Mouse (Mus musculus): ENCODE data around the gene Kirrel3.

Kirrel3 gene

DNA sequence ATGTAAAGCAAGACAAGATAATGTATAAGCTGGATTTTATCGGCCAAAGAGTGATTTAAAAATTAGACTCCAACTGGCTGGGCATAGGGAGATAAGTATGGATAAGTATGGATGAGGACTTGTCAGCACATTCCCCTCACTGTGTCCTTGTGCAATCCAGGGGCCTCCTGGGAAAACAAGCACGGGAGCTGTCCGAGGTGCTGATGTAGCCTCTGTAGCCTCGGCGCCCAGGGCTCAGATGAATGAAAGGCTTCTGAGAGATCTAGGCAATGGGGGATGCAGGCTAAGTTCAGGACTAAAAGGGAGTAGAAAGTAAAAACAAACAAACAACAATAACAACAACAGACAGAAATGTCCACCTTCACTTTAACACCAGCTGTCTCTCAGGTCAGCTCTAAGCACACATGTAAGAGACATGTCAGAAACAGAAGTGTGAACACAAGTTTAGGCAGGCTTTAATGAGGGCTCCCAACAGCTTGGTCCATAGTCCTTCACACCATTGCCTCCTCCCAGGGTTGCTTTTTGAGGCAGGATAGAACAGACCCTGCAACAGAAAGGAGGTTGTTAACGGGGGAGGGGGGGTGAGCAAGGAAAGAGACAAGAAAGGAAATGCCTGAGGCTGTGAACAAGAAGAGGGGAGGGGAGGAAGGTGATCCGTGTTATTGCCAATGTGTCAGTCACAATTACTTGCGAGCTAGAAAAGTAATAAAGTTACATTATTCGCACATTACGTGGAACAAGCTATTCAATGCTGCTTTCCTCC lies 352.2 kb downstream of the Kirrel3 start:
- no peak for DNase-seq

- no peak for DNase-seq
Observed at GRCm38 (mm10) chr9:34843275-34843965, 357.7 kb downstream of the Kirrel3 start.

DNA sequence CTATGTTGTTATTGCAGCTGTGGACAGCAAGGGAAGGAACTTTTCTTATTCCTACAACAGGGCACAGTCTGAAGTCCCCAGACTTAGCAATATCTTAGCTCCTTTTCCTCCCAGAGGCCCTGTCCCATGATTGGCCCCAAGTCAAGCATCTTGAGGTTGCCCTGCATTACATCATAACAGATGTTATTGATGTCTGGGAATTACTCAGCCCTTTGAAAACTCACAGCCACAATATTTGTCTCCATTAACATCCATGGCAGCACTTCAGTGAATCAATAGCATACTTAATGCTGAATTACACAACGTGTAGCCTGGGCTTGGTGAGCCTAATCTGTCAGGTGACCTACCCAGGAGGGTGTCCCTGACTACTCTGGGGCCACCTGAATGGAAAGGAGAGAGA lies 360.7 kb downstream of the Kirrel3 start:
- no peak for DNase-seq

DNA sequence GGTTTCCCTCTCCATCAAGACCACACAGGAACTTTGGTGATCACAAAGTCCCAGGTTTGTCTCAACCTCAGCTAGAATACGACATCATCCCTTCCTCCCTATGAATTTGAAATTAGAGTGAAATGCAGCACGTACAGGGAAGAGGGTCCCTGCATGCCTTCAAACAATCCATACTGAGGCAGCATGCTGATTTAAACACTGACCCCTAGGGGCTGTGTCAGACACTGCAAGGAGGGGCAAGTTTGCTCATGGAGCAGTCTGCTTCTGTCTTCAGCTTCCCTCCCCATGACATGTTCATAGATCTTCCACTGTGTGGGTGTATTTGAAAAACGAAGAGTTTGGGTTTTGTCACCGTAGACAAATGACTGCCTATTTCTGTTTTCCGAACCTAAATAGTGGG lies 362.0 kb downstream of the Kirrel3 start:
- DNase-seq, result no peak

DNA sequence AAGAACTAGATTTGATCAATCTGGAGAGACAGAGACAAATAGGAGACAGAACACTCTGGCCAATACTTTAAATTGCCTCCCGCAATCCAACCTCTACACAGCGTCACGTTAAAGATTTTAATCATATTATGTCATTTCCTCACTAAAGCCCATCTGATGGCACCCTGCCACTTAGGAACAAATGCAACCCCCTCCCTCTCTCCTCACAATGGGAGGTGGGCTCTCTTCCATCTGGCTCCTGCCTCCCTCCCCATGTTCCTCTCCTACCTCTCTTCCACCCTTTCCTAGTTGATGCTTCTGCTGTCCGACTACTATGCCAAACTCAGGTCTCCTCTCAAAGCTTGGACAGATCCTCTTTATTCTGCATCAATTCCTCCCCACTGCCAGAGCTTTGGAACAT lies 365.4 kb downstream of the Kirrel3 start:
- DNase-seq, result no peak

GRCm38 (mm10) chr9:34857575-34857974 lies 371.9 kb downstream of the Kirrel3 start:
- no peak for DNase-seq

DNA sequence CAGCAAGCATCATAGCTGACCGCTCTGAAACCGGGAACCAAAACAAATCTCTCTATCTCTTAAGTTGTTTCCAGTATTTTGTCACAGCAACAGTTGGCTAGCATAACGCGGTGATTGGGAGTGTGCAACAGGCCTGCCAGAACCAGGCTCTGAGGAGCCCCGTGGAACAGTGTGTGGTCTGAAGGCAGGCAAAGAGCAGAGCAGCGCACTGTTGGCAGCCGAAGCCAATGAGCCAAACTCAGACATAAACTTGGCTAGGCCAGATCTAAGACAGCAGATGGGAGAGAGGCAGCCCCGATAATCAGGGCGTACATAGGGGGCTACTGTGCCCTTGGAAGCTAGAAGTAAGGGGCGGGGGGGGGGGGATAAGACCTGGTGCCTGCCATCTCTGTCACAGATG lies 372.4 kb downstream of the Kirrel3 start:
- DNase-seq, result no peak

- DNase-seq, result no peak
Observed at GRCm38 (mm10) chr9:34860934-34861333, 375.2 kb downstream of the Kirrel3 start.

GRCm38 (mm10) chr9:34861775-34862174 lies 376.1 kb downstream of the Kirrel3 start:
- DNase-seq, result no peak

GRCm38 (mm10) chr9:34865606-34866005 lies 379.9 kb downstream of the Kirrel3 start:
- DNase-seq, result no peak

GRCm38 (mm10) chr9:34871316-34871966 lies 385.7 kb downstream of the Kirrel3 start:
- no peak for DNase-seq

GRCm38 (mm10) chr9:34875238-34875637 lies 389.5 kb downstream of the Kirrel3 start:
- no peak for DNase-seq

GRCm38 (mm10) chr9:34877186-34877585 lies 391.5 kb downstream of the Kirrel3 start:
- no peak for DNase-seq

DNA sequence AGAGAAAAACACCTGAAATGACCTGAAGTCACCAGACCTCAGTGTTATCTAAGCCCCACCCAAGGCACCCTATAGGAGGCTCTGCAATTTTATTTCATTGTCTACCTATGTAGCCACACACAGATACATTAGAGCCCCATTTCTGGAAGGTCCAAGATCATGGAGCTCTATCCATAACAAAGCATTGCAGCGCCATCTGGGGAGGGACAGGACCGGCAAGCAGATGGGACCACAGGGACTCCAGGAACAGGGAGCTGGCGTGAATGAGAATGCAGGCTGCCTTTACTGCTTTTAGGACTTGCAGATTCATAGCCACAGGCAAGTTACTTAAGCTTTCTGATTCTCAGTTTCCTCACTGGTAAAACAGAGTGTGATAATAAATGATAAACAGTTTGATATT lies 392.1 kb downstream of the Kirrel3 start:
- no peak for DNase-seq

DNA sequence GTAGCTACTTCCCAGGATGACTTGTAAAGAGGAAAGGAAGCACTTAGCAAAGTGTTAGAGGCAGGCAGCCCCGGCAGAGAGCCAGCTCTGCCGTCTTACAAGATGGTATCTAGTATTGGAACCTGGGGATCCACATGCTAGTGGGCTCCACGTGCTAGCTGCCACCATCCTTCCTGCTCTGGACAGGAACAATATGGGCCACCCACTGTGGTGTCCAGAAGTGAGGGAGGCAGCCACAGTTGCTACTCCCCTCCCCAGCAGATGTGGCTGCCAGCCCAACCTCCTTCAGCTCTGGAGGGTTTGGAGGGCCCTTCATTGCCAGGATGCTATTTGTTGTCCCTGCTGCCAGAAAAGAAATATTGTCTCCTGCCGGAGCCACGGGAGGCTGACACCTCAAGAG lies 396.1 kb downstream of the Kirrel3 start:
- DNase-seq, result no peak

DNA sequence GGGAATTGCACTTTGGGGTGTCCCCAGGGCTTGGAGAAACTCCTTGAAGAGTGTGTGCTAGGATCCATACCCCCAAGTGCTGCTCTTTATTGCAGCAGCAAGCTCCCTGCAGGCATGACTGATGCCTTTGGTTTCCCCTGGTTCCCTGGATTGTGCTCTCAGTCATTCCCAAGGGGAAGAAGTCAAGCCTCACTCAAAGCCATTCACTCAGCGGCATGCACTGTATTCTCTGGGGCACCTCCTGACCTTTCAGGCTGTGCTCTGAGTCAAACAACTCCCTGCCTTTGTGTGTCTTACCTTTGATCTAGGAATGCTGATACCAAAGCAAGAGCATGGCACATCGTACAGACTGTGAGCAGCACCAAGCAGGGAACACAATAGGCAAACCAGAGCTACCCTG lies 396.5 kb downstream of the Kirrel3 start:
- DNase-seq, result no peak

DNA sequence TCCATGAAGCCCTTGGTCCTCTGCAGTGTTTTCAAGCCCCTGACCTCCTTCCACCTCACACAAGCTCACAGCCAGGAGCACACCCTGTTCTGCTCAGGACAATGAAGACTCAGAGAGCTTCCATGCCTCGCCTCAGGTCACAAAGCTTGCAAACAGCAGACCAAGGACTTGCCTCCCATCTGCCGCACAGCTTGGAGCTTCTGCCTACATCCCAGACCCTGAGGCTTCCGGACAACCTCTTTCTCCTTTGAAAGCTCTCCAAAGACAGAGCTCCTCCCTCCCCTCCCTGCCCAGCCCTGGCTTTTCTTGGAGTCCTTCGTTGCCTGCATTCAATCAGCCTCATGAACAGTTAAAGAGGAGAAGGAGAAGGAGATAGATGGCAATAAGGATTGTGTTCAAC lies 397.4 kb downstream of the Kirrel3 start:
- DNase-seq, result no peak

- no peak for DNase-seq
Observed at GRCm38 (mm10) chr9:34884325-34884724, 398.6 kb downstream of the Kirrel3 start.

GRCm38 (mm10) chr9:34884942-34885341 lies 399.2 kb downstream of the Kirrel3 start:
- DNase-seq, result no peak

GRCm38 (mm10) chr9:34886746-34887145 lies 401.1 kb downstream of the Kirrel3 start:
- DNase-seq, result no peak

DNA sequence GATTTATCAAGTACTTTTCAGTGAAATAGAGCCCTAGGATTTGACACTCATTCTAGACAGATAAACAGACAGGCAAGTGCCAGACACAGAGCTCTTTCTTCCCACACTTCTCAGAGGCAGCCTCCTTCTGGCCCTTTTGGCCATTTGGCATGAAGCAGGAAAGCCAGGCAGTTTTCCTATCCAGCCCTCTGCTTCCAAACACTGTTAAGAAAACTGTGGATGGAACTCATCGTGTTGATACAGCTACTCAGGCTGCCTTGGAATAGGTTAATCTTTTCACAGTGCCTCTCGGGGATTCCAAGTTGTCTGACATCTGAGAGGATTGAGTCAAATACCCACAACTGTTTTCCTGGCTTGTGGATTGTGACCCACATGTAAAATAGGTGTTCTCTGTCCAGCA lies 401.5 kb downstream of the Kirrel3 start:
- DNase-seq, result no peak

GRCm38 (mm10) chr9:34888298-34888697 lies 402.6 kb downstream of the Kirrel3 start:
- no peak for DNase-seq

GRCm38 (mm10) chr9:34901216-34901615 lies 415.5 kb downstream of the Kirrel3 start:
- no peak for DNase-seq

DNA sequence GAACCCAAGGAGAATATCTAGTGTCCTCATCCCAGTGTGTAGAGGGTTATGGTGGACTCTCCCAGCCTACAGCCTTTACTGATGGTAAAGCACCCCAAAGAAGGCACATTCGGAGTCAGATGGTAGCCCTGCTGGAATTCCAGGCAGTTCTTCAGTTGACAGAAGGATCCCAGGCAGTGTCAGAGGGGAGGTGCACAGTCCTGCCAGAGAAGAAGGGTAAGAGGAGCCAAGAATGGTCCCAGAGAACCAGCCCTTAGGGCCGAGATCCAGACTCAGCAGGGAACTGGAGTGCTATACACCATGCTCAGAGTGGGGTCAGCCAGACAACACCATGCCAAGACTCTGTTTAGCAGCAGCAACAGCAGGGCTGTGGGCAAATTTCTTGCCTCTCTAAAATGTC lies 416.2 kb downstream of the Kirrel3 start:
- no peak for DNase-seq
